Mouse (Mus musculus) gastrocnemius, postnatal 36 days (tissue): ENCODE results near the gene Gorasp1. TPM values are rescaled to one million over a fixed set of nuclear protein-coding genes. Genes with fewer than 3 reads are reported as not detected.

ENCODE experiments used
- DNase-seq, 2 experiments: peaks; one replicate each; pipeline ENCODE4 v3.0.0; 2022
- intact Hi-C: fragments of 180-260 bp; cut with DNase I; formaldehyde crosslinking; loops from one replicate; pipeline ENCODE4 v1.15.1; 2025
- total RNA-seq, 2 experiments: library from RNA; stranded (reverse); gene quantifications; 2 replicates each; pipeline ENCODE4 v1.2.3; 2021

Gene Gorasp1
- total RNA-seq, 2 experiments from 2014 or later: 14.5 to 15.3 TPM

GRCm38 (mm10) chr9:119887144-119887901 lies 50.0 kb downstream of the Gorasp1 start:
- DNase-seq: no peak
- intact Hi-C loops: no loop called here

Other genes starting within 250 kb of the Gorasp1 start
- gene Scn10a, start 218.2 kb downstream of the Gorasp1 start, total RNA-seq: not detected
- gene Scn11a, start 112.1 kb downstream of the Gorasp1 start, total RNA-seq: not detected
- gene Wdr48, start 42.7 kb downstream of the Gorasp1 start, total RNA-seq: 10 to 100 TPM; 11.0 to 12.1 TPM
- gene Ttc21a, start within 50 bp of the Gorasp1 start, total RNA-seq: not detected
- gene Csrnp1, start 47.1 kb upstream of the Gorasp1 start, total RNA-seq: 10 to 100 TPM in 1 of 2 experiments, 1 to 10 TPM in 1; 3.0 to 11.0 TPM
- gene Xirp1, start 86.0 kb upstream of the Gorasp1 start, total RNA-seq: 100 to 1,000 TPM in 1 of 2 experiments, 10 to 100 TPM in 1; 96.9 to 125 TPM
- gene Cx3cr1, start 132.3 kb upstream of the Gorasp1 start, total RNA-seq: under 1 TPM; 0.28 to 0.52 TPM
- not detected for gene Ccr8, start 154.5 kb upstream of the Gorasp1 start, total RNA-seq
- 1 to 10 TPM; 7.8 to 9.2 TPM for gene Slc25a38, start 172.8 kb upstream of the Gorasp1 start, total RNA-seq
- gene Rpsa, start 190.1 kb upstream of the Gorasp1 start, total RNA-seq: 100 to 1,000 TPM; 366 to 400 TPM
- gene Mobp, start 212.1 kb upstream of the Gorasp1 start, total RNA-seq: not detected